Mouse (Mus musculus): Measurements from ENCODE around the gene Clec12b. TPM values are rescaled to one million over a fixed set of nuclear protein-coding genes. Genes with fewer than 3 reads are reported as not detected.

Clec12b gene
- not detected in 2 replicates for polyA plus RNA-seq (2012; ENCODE audit: insufficient read depth, low replicate concordance)

GRCm38 (mm10) chr6:129385774-129386173 lies at the start of gene Clec12b:
Gene Clec12b, minus strand, starts transcription at chr6:129385874.
- Histone ChIP-seq H3K36me3 (replicated peaks; ENCODE audit: low read length) (no peaks in the 10 kb centered on the region), H3K27me3 (replicated peaks) (no peaks in the 10 kb centered on the region), H3K4me1 (peaks cover 11% of the 10 kb centered on the region; the same call in 1 of the 2 replicates), H3K9me3 (no peaks in the 10 kb centered on the region), H3K4me3 (replicated peaks) (no peak within 1 kb of the TSS)
- TF ChIP-seq FLI1 (IDR thresholded peaks at IDR 0.05; ENCODE audit: low read length) (no peak), GATA1 (IDR thresholded peaks at IDR 0.05; ENCODE audit: borderline replicate concordance, low read length) (no peak)

DNA sequence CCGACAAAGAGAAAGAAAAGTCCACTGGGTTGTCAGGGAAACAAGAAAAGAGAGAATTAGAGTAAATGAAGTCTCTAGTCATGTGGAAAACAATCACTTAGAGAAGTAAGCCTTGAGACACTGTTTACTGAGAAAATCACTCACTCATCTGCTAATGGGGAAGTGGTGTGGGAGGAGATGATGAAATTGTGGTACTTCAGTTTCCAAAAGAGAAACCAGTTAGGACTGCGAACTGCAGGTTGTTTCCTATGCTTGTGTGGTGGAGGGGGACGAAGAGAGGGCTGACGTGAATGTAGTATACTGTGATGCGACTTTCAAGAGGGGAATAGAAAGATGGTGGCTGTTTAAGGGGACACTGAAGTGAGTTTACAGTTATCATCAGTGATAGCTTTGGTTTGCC lies 48.6 kb upstream of the Clec12b start:
- Histone ChIP-seq H3K36me3 (replicated peaks; ENCODE audit: low read length) (peaks cover 85% of the 10 kb centered on the region), H3K9me3 (no peaks in the 10 kb centered on the region), H3K27me3 (replicated peaks) (no peaks in the 10 kb centered on the region), H3K4me3 (replicated peaks) (peak overlapping the region; percentile 84), H3K4me1 (peaks cover 57% of the 10 kb centered on the region)
- no peak for TF ChIP-seq FLI1 (IDR thresholded peaks at IDR 0.05; ENCODE audit: low read length)

DNA sequence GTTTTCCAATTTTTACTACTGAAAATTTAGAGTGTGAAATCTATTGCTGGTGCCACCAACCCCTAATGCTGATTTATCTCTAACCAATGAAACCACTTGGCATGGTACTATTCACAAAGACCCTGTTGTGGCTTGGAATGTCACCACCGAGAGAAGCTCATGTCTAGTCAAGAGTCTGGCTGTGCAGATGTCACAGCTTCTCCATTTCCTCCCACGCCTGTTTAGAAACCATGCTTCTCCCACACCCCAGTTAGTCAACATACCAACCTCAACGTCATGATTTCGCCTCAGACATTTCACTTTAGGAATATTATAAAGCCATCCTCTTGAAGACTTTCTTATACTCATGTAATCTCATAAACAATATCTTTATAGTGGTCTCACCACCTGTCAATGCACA lies 41.6 kb upstream of the Clec12b start:
- Histone ChIP-seq H3K36me3 (replicated peaks; ENCODE audit: low read length) (peaks cover 85% of the 10 kb centered on the region), H3K9me3 (no peaks in the 10 kb centered on the region), H3K27me3 (replicated peaks) (no peaks in the 10 kb centered on the region), H3K4me3 (replicated peaks) (no peak overlapping the region), H3K4me1 (peaks cover 93% of the 10 kb centered on the region)
- TF ChIP-seq GATA1 (IDR thresholded peaks at IDR 0.05; ENCODE audit: borderline replicate concordance, low read length) (no peak), FLI1 (IDR thresholded peaks at IDR 0.05; ENCODE audit: low read length) (no peak)

DNA sequence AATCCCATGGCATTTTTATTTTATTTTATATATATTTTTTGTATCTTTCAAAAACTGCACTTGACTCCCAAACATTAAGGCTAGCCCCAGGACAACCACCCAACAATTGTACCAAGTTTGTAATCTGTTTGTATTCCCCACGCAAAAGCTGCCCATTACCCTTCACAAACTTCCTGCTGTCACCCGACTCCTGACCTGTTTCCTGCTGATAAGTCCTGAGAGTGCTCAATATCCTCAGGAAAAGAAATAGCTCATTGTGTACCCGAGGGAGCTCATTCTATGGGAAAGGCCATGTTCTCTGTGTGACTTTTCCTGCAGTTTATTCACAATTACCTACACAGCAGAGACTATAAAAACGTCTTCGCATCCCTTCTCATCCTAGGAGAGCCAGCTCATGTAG lies 40.1 kb upstream of the Clec12b start:
- H3K9me3 ChIP-seq, result no peaks in the 10 kb centered on the region
- H3K4me3 ChIP-seq (replicated peaks), result no peak overlapping the region
- H3K27me3 ChIP-seq (replicated peaks), result no peaks in the 10 kb centered on the region
- H3K4me1 ChIP-seq, result peaks cover 93% of the 10 kb centered on the region
- TF ChIP-seq FLI1 (IDR thresholded peaks at IDR 0.05; ENCODE audit: low read length) (peak; percentile 89), GATA1 (IDR thresholded peaks at IDR 0.05; ENCODE audit: borderline replicate concordance, low read length) (0 out of 3 replicates have a peak, but pooled peaks have one; percentile 52)
- peaks cover 88% of the 10 kb centered on the region for H3K36me3 ChIP-seq (replicated peaks; ENCODE audit: low read length)

GRCm38 (mm10) chr6:129425217-129425616 lies 39.5 kb upstream of the Clec12b start:
- Histone ChIP-seq H3K4me3 (replicated peaks) (peak overlapping the region; percentile 75), H3K36me3 (replicated peaks; ENCODE audit: low read length) (peaks cover 90% of the 10 kb centered on the region), H3K9me3 (no peaks in the 10 kb centered on the region), H3K4me1 (peaks cover 93% of the 10 kb centered on the region), H3K27me3 (replicated peaks) (no peaks in the 10 kb centered on the region)
- TF ChIP-seq GATA1 (IDR thresholded peaks at IDR 0.05; ENCODE audit: borderline replicate concordance, low read length) (no peak), FLI1 (IDR thresholded peaks at IDR 0.05; ENCODE audit: low read length) (no peak)

GRCm38 (mm10) chr6:129423734-129424072 lies 38.0 kb upstream of the Clec12b start:
- Histone ChIP-seq H3K36me3 (replicated peaks; ENCODE audit: low read length) (peaks cover 91% of the 10 kb centered on the region), H3K9me3 (no peaks in the 10 kb centered on the region), H3K27me3 (replicated peaks) (no peaks in the 10 kb centered on the region), H3K4me3 (replicated peaks) (no peak overlapping the region), H3K4me1 (peaks cover 91% of the 10 kb centered on the region)
- TF ChIP-seq GATA1 (IDR thresholded peaks at IDR 0.05; ENCODE audit: borderline replicate concordance, low read length), result no peak
- no peak for TF ChIP-seq FLI1 (IDR thresholded peaks at IDR 0.05; ENCODE audit: low read length)

- TF ChIP-seq FLI1 (IDR thresholded peaks at IDR 0.05; ENCODE audit: low read length) (no peak), GATA1 (IDR thresholded peaks at IDR 0.05; ENCODE audit: borderline replicate concordance, low read length) (no peak)
These were observed 37.5 kb upstream of the Clec12b start for GRCm38 (mm10) chr6:129423040-129423733.

GRCm38 (mm10) chr6:129422311-129422710 lies 36.6 kb upstream of the Clec12b start:
- TF ChIP-seq FLI1 (IDR thresholded peaks at IDR 0.05; ENCODE audit: low read length), result no peak
- no peak for TF ChIP-seq GATA1 (IDR thresholded peaks at IDR 0.05; ENCODE audit: borderline replicate concordance, low read length)
- Histone ChIP-seq H3K4me3 (replicated peaks) (no peak overlapping the region), H3K27me3 (replicated peaks) (no peaks in the 10 kb centered on the region), H3K36me3 (replicated peaks; ENCODE audit: low read length) (peaks cover 87% of the 10 kb centered on the region), H3K9me3 (no peaks in the 10 kb centered on the region), H3K4me1 (peaks cover 85% of the 10 kb centered on the region)

More at GRCm38 (mm10) chr6:129423040-129423733, 37.5 kb upstream of the Clec12b start:
- peaks cover 91% of the 10 kb centered on the region for H3K36me3 ChIP-seq (replicated peaks; ENCODE audit: low read length)
- peaks cover 88% of the 10 kb centered on the region for H3K4me1 ChIP-seq
- no peak overlapping the region for H3K4me3 ChIP-seq (replicated peaks)
- no peaks in the 10 kb centered on the region for H3K27me3 ChIP-seq (replicated peaks)
- no peaks in the 10 kb centered on the region for H3K9me3 ChIP-seq

GRCm38 (mm10) chr6:129414177-129414576 lies 28.5 kb upstream of the Clec12b start:
- Histone ChIP-seq H3K4me1 (peaks cover 63% of the 10 kb centered on the region), H3K4me3 (replicated peaks) (no peak overlapping the region), H3K27me3 (replicated peaks) (no peaks in the 10 kb centered on the region), H3K9me3 (no peaks in the 10 kb centered on the region), H3K36me3 (replicated peaks; ENCODE audit: low read length) (peaks cover 90% of the 10 kb centered on the region)
- no peak for TF ChIP-seq FLI1 (IDR thresholded peaks at IDR 0.05; ENCODE audit: low read length)
- TF ChIP-seq GATA1 (IDR thresholded peaks at IDR 0.05; ENCODE audit: borderline replicate concordance, low read length), result no peak

DNA sequence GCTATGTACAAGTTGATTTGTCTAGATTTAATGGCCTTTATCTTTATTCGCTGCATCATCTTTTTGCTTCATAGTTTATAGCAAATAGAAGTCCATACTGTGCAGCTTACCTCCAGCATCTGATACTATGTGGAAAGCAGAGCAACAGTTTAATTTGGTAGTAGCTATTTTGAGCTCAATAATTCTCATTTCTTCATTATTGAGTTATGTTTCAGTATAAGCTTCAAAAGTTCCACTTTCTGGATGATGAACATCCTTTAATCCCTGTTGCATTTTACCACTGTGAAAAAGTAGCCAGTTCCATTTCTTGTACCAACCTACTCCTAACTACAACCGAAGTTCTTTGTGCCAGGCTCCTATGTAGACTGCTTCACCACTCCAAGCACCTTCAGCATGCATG lies 22.9 kb upstream of the Clec12b start, which contains the start of gene Clec9a:
Clec9a (plus strand) TSS at position 301 of the 400 bp plus-strand sequence.
- no peak for TF ChIP-seq GATA1 (IDR thresholded peaks at IDR 0.05; ENCODE audit: borderline replicate concordance, low read length)
- no peak for TF ChIP-seq FLI1 (IDR thresholded peaks at IDR 0.05; ENCODE audit: low read length)
- H3K4me1 ChIP-seq, result peaks cover 67% of the 10 kb centered on the region
- H3K27me3 ChIP-seq (replicated peaks), result no peaks in the 10 kb centered on the region
- H3K36me3 ChIP-seq (replicated peaks; ENCODE audit: low read length), result peaks cover 82% of the 10 kb centered on the region
- H3K4me3 ChIP-seq (replicated peaks), result peak within 1 kb of the TSS; percentile 42
- no peaks in the 10 kb centered on the region for H3K9me3 ChIP-seq

All from megakaryocyte, embryonic 14.5 days (primary cell).